Comparison of ENCODE assay signal across 11 mouse cellular contexts in genomic region chr4:155163320-155163651, GRCm38 (mm10). TPM values are rescaled to one million over a fixed set of nuclear protein-coding genes. Genes with fewer than 3 reads are reported as not detected.
A peak's percentile ranks its signal among the peaks of the same experiment; 100 is the strongest.
DNase-seq lines count a peak whose midpoint lies in the region; ATAC-seq and TF ChIP-seq lines count a peak whose summit lies in the region.
"Had no signal": no experiment of that assay in that cellular context is flagged by ENCODE, and none has a peak within 500 bp of the region (broad histone marks: within the 10 kb centered on the region; RNA-seq: fewer than 3 reads in every experiment).

No protein-coding gene starts in this region.

- 26% methylated on average over 4 of the region's 4 CpGs for WGBS in kidney, embryonic 16.5 days
- WGBS in liver, embryonic 15.5 days (ENCODE audit: insufficient replicate concordance) = 13% methylated on average over 4 of the region's 4 CpGs

- H3K4me1 ChIP-seq in kidney, embryonic 16.5 days (ENCODE audit: insufficient read depth, low read length) = peaks cover 36% of the 10 kb centered on the region
- H3K4me1 ChIP-seq in E14TG2a.4 (replicated peaks; ENCODE audit: low read depth, low read length) = peaks cover 99% of the 10 kb centered on the region
- peaks cover 53% of the 10 kb centered on the region for H3K4me1 ChIP-seq in liver, embryonic 15.5 days (replicated peaks)

- no peaks in the 10 kb centered on the region for H3K9me3 ChIP-seq in kidney, embryonic 16.5 days (ENCODE audit: low read length)
- H3K9me3 ChIP-seq in E14TG2a.4 (ENCODE audit: low read length) = no peaks in the 10 kb centered on the region
- no peaks in the 10 kb centered on the region for H3K9me3 ChIP-seq in liver, embryonic 15.5 days (replicated peaks)

- H3K4me3 ChIP-seq in kidney, embryonic 16.5 days (ENCODE audit: low read length) = no peak overlapping the region
- H3K4me3 ChIP-seq in E14TG2a.4 (replicated peaks; ENCODE audit: low read length) = peak overlapping the region; percentile 67
- no peak overlapping the region for H3K4me3 ChIP-seq in liver, embryonic 15.5 days (replicated peaks)
- H3K4me3 ChIP-seq: erythroblast, embryonic 14.5 days had no signal

- no peak for TF ChIP-seq CTCF in E14TG2a.4 (conservative IDR thresholded peaks at IDR 0.05; ENCODE audit: low read length)

- H3K9ac ChIP-seq in kidney, embryonic 16.5 days (replicated peaks; ENCODE audit: low read length) = no peak overlapping the region
- no peak overlapping the region for H3K9ac ChIP-seq in liver, embryonic 15.5 days

- no peak for DNase-seq in kidney, adult 18-20 months
- no peak for DNase-seq in cerebellum, postnatal 4 days (ENCODE audit: low spot score in 2 of 2)
- DNase-seq in adrenal gland, postnatal 4 days (ENCODE audit: low spot score in 2 of 2) = no peak
- no peak for DNase-seq in embryo, embryonic 10.5 days (ENCODE audit: low spot score)
- DNase-seq: adrenal gland, adult 8-10 months; kidney, postnatal 10 days had no signal

- peak overlapping the region; percentile 6; the same call in 1 of the 2 replicates for H3K27ac ChIP-seq in kidney, embryonic 16.5 days (ENCODE audit: low read length)
- peak overlapping the region; percentile 24 for H3K27ac ChIP-seq in liver, embryonic 15.5 days (replicated peaks)

- no peak overlapping the region for H3K4me2 ChIP-seq in kidney, embryonic 16.5 days (replicated peaks; ENCODE audit: low read depth, low read length)
- H3K4me2 ChIP-seq in liver, embryonic 15.5 days = peak overlapping the region; percentile 23

- H3K36me3 ChIP-seq in kidney, embryonic 16.5 days (ENCODE audit: insufficient read depth, low read length) = peaks cover 14% of the 10 kb centered on the region
- H3K36me3 ChIP-seq in E14TG2a.4 (ENCODE audit: insufficient read depth, low read length) = peaks cover 56% of the 10 kb centered on the region
- H3K36me3 ChIP-seq in liver, embryonic 15.5 days (replicated peaks) = peaks cover 8% of the 10 kb centered on the region; the same call in 1 of the 2 replicates

- ATAC-seq in kidney, embryonic 16.5 days (ENCODE audit: low FRiP score, low TSS enrichment) = peak; percentile 28; the same call in 1 of the 2 replicates
- ATAC-seq in common myeloid progenitor, adult 5-6 weeks (replicated peaks; ENCODE audit: low read depth, poor library complexity, severe bottlenecking) = 0 out of 2 replicates have a peak, but pooled peaks have one; percentile 12
- peak; percentile 41 for ATAC-seq in liver, embryonic 15.5 days (ENCODE audit: insufficient read depth)

- H3K27me3 ChIP-seq in kidney, embryonic 16.5 days (ENCODE audit: insufficient read depth, low read length) = no peaks in the 10 kb centered on the region
- no peaks in the 10 kb centered on the region for H3K27me3 ChIP-seq in E14TG2a.4 (ENCODE audit: insufficient read depth, low read length)
- no peaks in the 10 kb centered on the region for H3K27me3 ChIP-seq in liver, embryonic 15.5 days

RNA-seq across cellular contexts. Expression of gene Ski, which starts 59.1 kb away (rescaled TPM):
- 14.5 and 15.9 TPM in 2 replicates for polyA plus RNA-seq in kidney, embryonic 16.5 days (2015; fragmentation: Nextera tagmentation; extraction: Ambion mirVana)
- total RNA-seq in common myeloid progenitor, adult 5-6 weeks (2017) = 8.4 and 9.9 TPM in 2 replicates
- polyA plus RNA-seq in liver, embryonic 15.5 days (2015; fragmentation: Nextera tagmentation; extraction: Ambion mirVana) = 2.1 and 2.6 TPM in 2 replicates
- total RNA-seq in adrenal gland, postnatal 4 days (2021) = 100 to 1,000 TPM; 106 to 111 TPM
